ENCODE assay signal across 8 mouse cellular contexts in the genomic region with DNA sequence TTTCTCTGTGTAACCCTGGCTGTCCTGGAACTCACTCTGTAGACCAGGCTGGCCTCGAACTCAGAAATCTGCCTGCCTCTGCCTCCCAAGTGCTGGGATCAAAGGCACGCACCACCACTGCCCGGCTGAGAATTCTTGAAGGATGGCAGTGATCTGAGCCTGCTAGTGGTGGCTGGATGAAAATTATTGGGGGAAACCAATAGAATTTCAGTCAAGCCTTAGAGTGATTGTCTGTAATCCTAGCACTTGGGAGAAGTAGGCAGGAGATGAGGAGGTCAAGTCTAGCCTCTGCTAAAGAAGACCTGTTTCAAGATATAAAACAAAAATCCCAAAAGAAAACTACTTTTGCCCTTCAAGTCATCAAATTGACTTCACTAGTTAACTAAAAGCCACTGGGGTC. TPM values are rescaled to one million over a fixed set of nuclear protein-coding genes. Genes with fewer than 3 reads are reported as not detected.
A peak's percentile ranks its signal among the peaks of the same experiment; 100 is the strongest.
DNase-seq lines count a peak whose midpoint lies in the region; ATAC-seq and TF ChIP-seq lines count a peak whose summit lies in the region.

No protein-coding gene starts in this region.

- H3K4me1 ChIP-seq in heart, embryonic 11.5 days (ENCODE audit: control insufficient read depth, insufficient read depth, low read length), result peaks cover 9% of the 10 kb centered on the region
- H3K4me1 ChIP-seq in G1E (ENCODE audit: insufficient read depth, low read depth, low read length), result peaks cover 38% of the 10 kb centered on the region
- peaks cover 14% of the 10 kb centered on the region for H3K4me1 ChIP-seq in hindbrain, embryonic 10.5 days (replicated peaks)

- H3K9me3 ChIP-seq in heart, embryonic 11.5 days (replicated peaks; ENCODE audit: control insufficient read depth, low read length), result no peaks in the 10 kb centered on the region
- H3K9me3 ChIP-seq in G1E (replicated peaks), result no peaks in the 10 kb centered on the region
- H3K9me3 ChIP-seq in hindbrain, embryonic 10.5 days, result no peaks in the 10 kb centered on the region

- H3K4me3 ChIP-seq in heart, embryonic 11.5 days (ENCODE audit: low read depth, low read length), result peak overlapping the region; percentile 97
- H3K4me3 ChIP-seq in G1E (ENCODE audit: low read depth, low read length), result peak overlapping the region; percentile 98; the same call in 1 of the 2 replicates
- H3K4me3 ChIP-seq in hindbrain, embryonic 10.5 days, result peak overlapping the region; percentile 97

- no peak for TF ChIP-seq CTCF in G1E (IDR thresholded peaks at IDR 0.05; ENCODE audit: low read depth, low read length)

- H3K27ac ChIP-seq in heart, embryonic 11.5 days (ENCODE audit: low read depth, low read length), result no peak overlapping the region
- peak overlapping the region; percentile 92; the same call in 1 of the 2 replicates for H3K27ac ChIP-seq in hindbrain, embryonic 10.5 days

- peaks cover 10% of the 10 kb centered on the region for H3K36me3 ChIP-seq in heart, embryonic 11.5 days (ENCODE audit: control insufficient read depth, insufficient read depth, low read length)
- H3K36me3 ChIP-seq in G1E (replicated peaks), result peaks cover 38% of the 10 kb centered on the region
- peaks cover 25% of the 10 kb centered on the region for H3K36me3 ChIP-seq in hindbrain, embryonic 10.5 days

- H3K4me2 ChIP-seq in heart, embryonic 11.5 days, result no peak overlapping the region; the same call in 1 of the 2 replicates

- no peaks in the 10 kb centered on the region for H3K27me3 ChIP-seq in heart, embryonic 11.5 days (ENCODE audit: control insufficient read depth, insufficient read depth, low read length)
- no peaks in the 10 kb centered on the region for H3K27me3 ChIP-seq in G1E (ENCODE audit: insufficient read depth, low read length)
- H3K27me3 ChIP-seq in hindbrain, embryonic 10.5 days (ENCODE audit: insufficient read depth, poor library complexity, severe bottlenecking), result 0 out of 2 replicates have a peak, but pooled peaks cover 5% of the 10 kb centered on the region

- no peak; the same call in 1 of the 2 replicates for ATAC-seq in heart, embryonic 11.5 days (replicated peaks; ENCODE audit: insufficient number of reproducible peaks, low FRiP score, low TSS enrichment)
- no peak for ATAC-seq in G1E (ENCODE audit: extremely low read depth, insufficient number of reproducible peaks, low FRiP score, poor library complexity, severe bottlenecking)
- ATAC-seq in megakaryocyte, adult 5-6 weeks (ENCODE audit: poor library complexity, severe bottlenecking), result peak; percentile 2; the same call in 1 of the 2 replicates

- no peak for DNase-seq in heart, adult 18-20 months
- no peak for DNase-seq in G1E (ENCODE audit: low spot score)
- DNase-seq in hindbrain, embryonic 10.5 days (ENCODE audit: low spot score), result no peak
- no peak for DNase-seq in embryo, embryonic 9.5 days (ENCODE audit: extremely low spot score)
- DNase-seq in spleen, postnatal 36 days (ENCODE audit: low spot score in 2 of 2), result no peak
- no peak for DNase-seq in urinary bladder, postnatal 4 days (ENCODE audit: low spot score in 2 of 2)

- H3K9ac ChIP-seq in heart, embryonic 11.5 days (ENCODE audit: low read depth, low read length), result no peak overlapping the region

- 87% methylated on average over 3 of the region's 3 CpGs for WGBS in heart, embryonic 11.5 days (ENCODE audit: insufficient replicate concordance)
- 97% methylated on average over 3 of the region's 3 CpGs for WGBS in hindbrain, embryonic 10.5 days

RNA-seq across cellular contexts. Expression of a gene that starts 0.4 kb away (rescaled TPM):
- 53.6 and 54.5 TPM in 2 replicates for polyA plus RNA-seq in heart, embryonic 11.5 days (2014; fragmentation: Nextera tagmentation; extraction: Ambion mirVana)
- 10 to 100 TPM; 22.6 to 22.9 TPM for total RNA-seq in heart, adult 18-20 months (2021)
- total RNA-seq in G1E (2014; fragmentation: Nextera tagmentation), result 35.3 and 39.6 TPM in 2 replicates
- 182 and 203 TPM in 2 replicates for total RNA-seq in G1E (2017)
- polyA plus RNA-seq in G1E (2012), result 138 and 152 TPM in 2 replicates
- 129 and 134 TPM in 2 replicates for polyA plus RNA-seq in hindbrain, embryonic 10.5 days (2016; fragmentation: Nextera tagmentation; extraction: Ambion mirVana)
- 11.6 and 17.3 TPM in 2 replicates for total RNA-seq in megakaryocyte, adult 5-6 weeks (2015)
- total RNA-seq in megakaryocyte, adult 5-6 weeks (2017), result 49.7 and 53.4 TPM in 2 replicates

RNA-seq across cellular contexts. Expression of a gene that starts 9.7 kb away (rescaled TPM):
- 830 and 894 TPM in 2 replicates for polyA plus RNA-seq in heart, embryonic 11.5 days (2014; fragmentation: Nextera tagmentation; extraction: Ambion mirVana)
- 100 to 1,000 TPM; 297 to 306 TPM for total RNA-seq in heart, adult 18-20 months (2021)
- total RNA-seq in G1E (2014; fragmentation: Nextera tagmentation) (406 and 435 TPM in 2 replicates), G1E (2017) (831 and 954 TPM in 2 replicates)
- 248 and 253 TPM in 2 replicates for polyA plus RNA-seq in G1E (2012)
- polyA plus RNA-seq in hindbrain, embryonic 10.5 days (2016; fragmentation: Nextera tagmentation; extraction: Ambion mirVana), result 783 and 812 TPM in 2 replicates
- 163 and 187 TPM in 2 replicates for total RNA-seq in megakaryocyte, adult 5-6 weeks (2015)
- 821 and 830 TPM in 2 replicates for total RNA-seq in megakaryocyte, adult 5-6 weeks (2017)

RNA-seq across cellular contexts. Expression of a gene that starts 15.5 kb away (rescaled TPM):
- polyA plus RNA-seq in heart, embryonic 11.5 days (2014; fragmentation: Nextera tagmentation; extraction: Ambion mirVana), result 44.2 and 49.6 TPM in 2 replicates
- total RNA-seq in heart, adult 18-20 months (2021), result 1 to 10 TPM; 4.4 to 4.9 TPM
- total RNA-seq in G1E (2014; fragmentation: Nextera tagmentation), result 370 and 371 TPM in 2 replicates
- 319 and 358 TPM in 2 replicates for total RNA-seq in G1E (2017)
- polyA plus RNA-seq in G1E (2012), result 261 and 336 TPM in 2 replicates
- polyA plus RNA-seq in hindbrain, embryonic 10.5 days (2016; fragmentation: Nextera tagmentation; extraction: Ambion mirVana), result 61.5 and 67.1 TPM in 2 replicates
- total RNA-seq in megakaryocyte, adult 5-6 weeks (2015), result 67.7 and 97.1 TPM in 2 replicates
- 46.2 and 47.5 TPM in 2 replicates for total RNA-seq in megakaryocyte, adult 5-6 weeks (2017)

RNA-seq across cellular contexts. Expression of a gene that starts 16.0 kb away (rescaled TPM):
- 125 and 127 TPM in 2 replicates for polyA plus RNA-seq in heart, embryonic 11.5 days (2014; fragmentation: Nextera tagmentation; extraction: Ambion mirVana)
- total RNA-seq in heart, adult 18-20 months (2021), result 10 to 100 TPM; 88.5 to 96.7 TPM
- 116 and 121 TPM in 2 replicates for total RNA-seq in G1E (2014; fragmentation: Nextera tagmentation)
- 38.7 and 39.2 TPM in 2 replicates for total RNA-seq in G1E (2017)
- polyA plus RNA-seq in G1E (2012), result 414 and 672 TPM in 2 replicates
- polyA plus RNA-seq in hindbrain, embryonic 10.5 days (2016; fragmentation: Nextera tagmentation; extraction: Ambion mirVana), result 115 TPM in 2 replicates
- 35.6 and 36.9 TPM in 2 replicates for total RNA-seq in megakaryocyte, adult 5-6 weeks (2015)
- 27.6 and 29.5 TPM in 2 replicates for total RNA-seq in megakaryocyte, adult 5-6 weeks (2017)

RNA-seq across cellular contexts. Expression of a gene that starts 25.1 kb away (rescaled TPM):
- polyA plus RNA-seq in heart, embryonic 11.5 days (2014; fragmentation: Nextera tagmentation; extraction: Ambion mirVana), result 51.5 and 52.2 TPM in 2 replicates
- 10 to 100 TPM; 31.5 to 35.7 TPM for total RNA-seq in heart, adult 18-20 months (2021)
- total RNA-seq in G1E (2014; fragmentation: Nextera tagmentation) (10.0 and 13.0 TPM in 2 replicates), G1E (2017) (20.4 and 20.9 TPM in 2 replicates)
- polyA plus RNA-seq in G1E (2012), result 79.7 and 93.0 TPM in 2 replicates
- 43.7 and 45.8 TPM in 2 replicates for polyA plus RNA-seq in hindbrain, embryonic 10.5 days (2016; fragmentation: Nextera tagmentation; extraction: Ambion mirVana)
- total RNA-seq in megakaryocyte, adult 5-6 weeks (2015), result 6.3 and 6.6 TPM in 2 replicates
- 13.9 and 20.5 TPM in 2 replicates for total RNA-seq in megakaryocyte, adult 5-6 weeks (2017)

Comparison
In these comparisons a context has a peak if more than half of its experiments do, and no peak if none do; other contexts are left out.
1. RNA of a gene that starts 15.5 kb away (total RNA-seq): 319 to 371 TPM in G1E and 46.2 to 97.1 TPM in megakaryocyte, adult 5-6 weeks; 4.4 to 4.9 TPM in heart, adult 18-20 months; every median in the first group is over 4 times any median in the second.
2. Peak in every context shown above with its lines, with median percentiles within 50 percentile points of each other: H3K4me3 ChIP-seq.